Mouse (Mus musculus) embryo, embryonic 9.5 days (tissue): ENCODE results near the gene Pdcd5.

Experiments
- DNase-seq: peaks from one replicate; pipeline ENCODE4 v3.0.0-alpha.2; 2017; ENCODE audit errors: extremely low spot score

Gene Pdcd5

GRCm38 (mm10) chr7:35647101-35647698, at the start of gene Pdcd5:
Gene Pdcd5 (minus strand): TSS chr7:35647521.
- peak; percentile 97 for DNase-seq

GRCm38 (mm10) chr7:35692641-35693040, 45.3 kb upstream of the Pdcd5 start:
- no peak for DNase-seq

DNA sequence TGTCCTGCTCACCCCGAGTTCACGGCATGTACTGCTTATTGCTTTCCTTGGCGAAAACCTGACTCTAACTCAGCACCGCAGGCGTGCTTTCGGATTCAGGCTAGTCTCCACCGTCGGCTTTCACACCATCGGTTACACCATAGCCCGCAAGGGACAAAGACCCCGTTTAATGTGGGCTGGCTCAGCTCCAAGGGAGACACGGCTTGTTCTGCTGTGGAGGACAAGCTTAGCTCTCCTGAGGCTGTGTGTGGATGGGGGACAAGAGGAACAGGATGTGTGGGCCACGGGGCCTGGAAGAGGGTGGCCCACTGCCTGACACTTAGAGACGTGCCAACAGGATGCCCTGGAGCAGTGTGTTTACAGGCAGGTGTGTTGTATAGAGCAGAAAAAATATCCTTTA, 44.8 kb upstream of the Pdcd5 start:
- no peak for DNase-seq

GRCm38 (mm10) chr7:35688781-35689349, 41.5 kb upstream of the Pdcd5 start:
- no peak for DNase-seq

GRCm38 (mm10) chr7:35688276-35688675, 41.0 kb upstream of the Pdcd5 start:
- DNase-seq, result no peak

DNA sequence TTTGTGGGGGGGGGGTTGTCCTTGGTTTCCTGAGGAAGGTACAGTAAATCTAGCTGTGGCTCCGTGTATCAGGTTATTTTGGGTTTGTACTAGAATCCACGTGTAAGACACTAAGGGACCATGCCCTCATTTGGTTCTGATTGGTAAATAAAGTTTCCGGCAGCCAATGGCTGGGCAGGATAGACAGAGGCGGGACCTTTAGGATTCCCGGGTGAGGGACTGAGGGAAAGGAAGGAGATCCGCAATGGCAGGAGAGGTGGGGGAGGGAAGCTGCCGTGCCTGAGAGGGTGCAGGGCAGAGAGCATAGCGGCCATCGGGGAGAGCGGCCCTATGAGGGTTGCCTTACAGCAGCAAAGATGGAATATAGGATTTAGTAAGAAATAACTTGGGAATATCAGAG, 39.9 kb upstream of the Pdcd5 start:
- peak; percentile 45 for DNase-seq

DNA sequence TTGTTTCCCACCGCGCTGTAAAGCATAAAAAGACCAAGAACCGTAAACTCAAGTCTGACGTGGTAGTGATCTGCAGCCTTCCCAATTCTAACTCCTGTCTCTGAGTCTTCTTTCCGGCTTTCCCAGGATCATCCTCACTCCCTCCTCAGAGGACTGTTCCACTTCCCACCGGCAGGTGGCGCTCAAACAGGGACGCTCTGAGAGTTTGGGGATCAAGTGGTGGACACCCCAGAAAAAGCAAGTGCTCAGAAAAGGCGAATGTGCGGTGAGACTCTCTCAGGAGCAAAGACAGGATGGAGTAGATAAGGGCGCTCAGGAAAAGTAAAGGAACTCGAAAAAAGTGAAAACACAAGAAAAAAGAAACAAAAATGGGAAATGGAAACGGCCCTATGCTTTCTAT, 39.4 kb upstream of the Pdcd5 start:
- DNase-seq, result peak; percentile 61

- no peak for DNase-seq
Observed at GRCm38 (mm10) chr7:35686216-35686615, 38.9 kb upstream of the Pdcd5 start.

DNA sequence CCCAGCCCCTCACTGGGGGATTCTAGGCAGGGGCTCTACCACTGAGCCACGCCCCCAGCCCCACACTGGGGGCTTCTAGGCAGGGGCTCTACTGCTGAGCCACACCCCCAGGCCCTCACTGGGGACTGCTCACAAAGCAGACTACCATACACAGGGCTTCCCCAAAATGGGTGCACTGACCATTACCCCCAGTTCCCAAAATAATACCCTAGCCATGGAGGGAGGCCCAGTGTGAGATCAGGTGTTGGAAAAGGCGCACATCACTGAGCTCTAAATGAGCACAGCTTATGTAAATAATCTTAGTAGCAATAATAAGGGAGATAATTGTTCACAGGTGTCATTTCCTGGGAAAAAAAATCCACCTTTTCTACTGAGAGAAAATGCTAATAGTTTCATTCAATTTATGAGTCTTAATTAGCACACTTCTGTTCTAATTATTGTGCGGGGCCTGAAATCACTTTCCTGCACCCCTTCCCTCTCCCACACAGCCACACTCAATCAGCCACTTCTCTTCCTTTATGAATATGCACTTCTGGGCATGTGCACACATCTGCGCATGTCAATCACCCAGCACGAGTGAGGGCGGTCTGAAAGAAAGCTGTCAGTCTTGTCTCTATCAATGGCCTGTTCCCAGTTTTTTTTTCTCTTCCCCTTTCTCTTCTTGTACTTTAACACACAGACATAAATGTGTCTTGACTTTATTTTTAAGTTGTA, 36.2 kb upstream of the Pdcd5 start:
- DNase-seq, result no peak

DNA sequence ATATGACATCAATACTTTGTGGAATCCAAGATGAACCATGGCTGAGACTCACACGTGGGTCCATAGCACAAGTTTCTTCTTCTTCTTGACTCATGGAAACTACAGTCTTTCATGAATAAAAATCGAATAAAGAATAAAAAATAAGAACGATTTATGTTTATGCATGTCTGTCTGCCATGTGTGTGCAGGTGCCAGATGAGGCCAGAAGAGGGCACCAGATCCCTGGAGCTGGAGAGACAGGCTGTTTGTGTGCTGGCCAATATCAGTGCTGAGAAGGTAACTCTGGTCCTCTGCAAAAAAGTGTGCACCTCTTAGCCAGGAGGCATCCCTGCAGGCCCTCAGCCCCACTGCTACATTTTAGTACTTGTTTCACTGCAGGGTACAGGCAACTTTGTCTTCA, 34.2 kb upstream of the Pdcd5 start:
- no peak for DNase-seq

- no peak for DNase-seq
Observed at GRCm38 (mm10) chr7:35678976-35679375, 31.7 kb upstream of the Pdcd5 start.

DNA sequence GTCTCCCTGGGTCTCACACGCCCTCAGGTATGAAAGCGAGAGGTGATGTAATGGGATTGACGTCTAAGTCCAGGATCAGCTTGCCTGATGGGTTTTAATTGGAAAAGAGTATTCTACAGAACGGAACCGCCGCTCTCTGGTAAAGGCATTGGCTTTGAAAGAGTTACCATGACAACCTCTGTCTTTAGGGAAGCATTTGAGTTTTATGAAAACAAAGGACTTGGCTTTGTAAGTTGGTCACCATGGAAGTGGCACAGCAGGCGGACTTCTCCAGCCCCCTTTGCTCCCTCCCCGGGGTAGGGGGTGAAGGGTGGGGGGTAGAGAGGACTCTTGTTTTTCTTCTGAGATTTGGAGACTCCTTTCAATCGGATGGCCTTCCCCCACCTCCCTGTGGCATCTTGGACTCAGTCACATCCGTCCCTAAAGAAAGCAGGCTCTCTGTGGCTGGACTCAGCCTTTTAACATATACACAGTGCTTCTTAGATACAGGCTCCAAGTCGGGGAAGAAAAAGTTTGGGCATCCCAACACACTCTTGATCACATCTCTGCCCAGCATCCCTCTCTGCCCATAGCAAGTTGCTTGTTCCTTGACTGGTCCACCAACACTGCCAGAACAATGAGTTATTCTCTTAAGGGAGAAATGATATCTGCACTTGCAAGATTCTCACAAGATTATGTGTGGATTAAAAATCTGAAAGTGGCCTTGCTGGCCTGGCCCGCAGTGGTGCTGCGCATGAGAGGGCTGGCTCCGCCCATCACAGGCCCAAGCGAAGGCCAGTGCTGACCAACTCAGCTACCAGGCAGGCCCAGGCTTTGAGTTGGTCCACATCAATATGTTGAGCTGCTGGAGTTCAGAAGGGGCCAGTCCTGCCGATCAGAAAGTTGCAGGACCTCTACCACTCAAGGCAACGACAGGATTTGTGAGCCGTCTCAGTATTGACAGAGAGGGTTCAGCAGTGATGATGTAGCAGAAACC, 21.0 kb upstream of the Pdcd5 start:
- peak; percentile 56 for DNase-seq

DNA sequence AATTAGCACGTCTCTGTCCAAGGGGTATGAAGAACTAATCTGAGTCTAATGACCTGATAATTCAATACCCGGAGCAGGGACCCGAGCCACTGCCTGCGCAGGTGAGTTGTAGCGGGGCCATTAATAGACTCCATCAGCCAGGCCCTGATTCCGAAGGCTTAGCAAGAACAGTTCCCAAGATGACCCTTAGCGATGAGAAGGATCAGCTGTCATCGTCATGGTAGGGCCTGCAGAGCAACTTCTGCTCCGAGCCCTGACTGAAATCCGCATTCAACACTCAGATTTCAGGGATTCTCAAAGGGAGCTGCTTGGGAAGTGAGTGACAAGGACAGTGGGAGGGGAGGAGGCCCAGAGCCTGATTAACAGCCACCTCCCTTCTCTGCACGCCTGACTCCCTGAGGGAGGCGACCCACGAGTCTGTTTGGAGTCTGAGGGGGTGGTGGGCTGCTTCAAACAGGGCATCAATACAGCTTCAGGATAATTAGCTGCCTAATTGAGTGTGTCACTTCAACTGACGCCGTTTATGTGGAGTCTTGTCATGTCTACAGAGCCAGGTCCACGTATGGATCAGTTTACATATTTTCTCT, 16.6 kb upstream of the Pdcd5 start:
- DNase-seq, result no peak

GRCm38 (mm10) chr7:35659173-35659572, 11.9 kb upstream of the Pdcd5 start:
- DNase-seq, result peak; percentile 13

DNA sequence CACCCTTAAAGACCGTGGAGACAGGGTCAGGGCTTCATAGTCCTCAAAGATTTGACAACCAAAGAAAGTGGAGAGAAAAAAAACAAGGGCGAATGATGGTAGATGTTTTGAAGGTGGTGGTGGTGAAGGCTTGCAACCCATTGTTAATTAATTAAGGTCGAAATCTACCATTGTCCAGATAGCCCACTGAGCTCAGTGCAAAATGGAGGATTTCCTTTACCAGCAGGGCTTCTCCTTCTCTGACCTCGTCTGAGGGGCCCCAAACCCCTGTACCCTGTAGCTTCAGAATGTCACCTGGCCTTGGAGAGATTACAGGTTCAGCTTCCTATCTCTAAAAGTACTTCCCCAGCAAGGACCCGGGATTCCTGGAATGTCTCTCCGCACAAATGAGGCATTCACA, 10.5 kb upstream of the Pdcd5 start:
- no peak for DNase-seq

DNA sequence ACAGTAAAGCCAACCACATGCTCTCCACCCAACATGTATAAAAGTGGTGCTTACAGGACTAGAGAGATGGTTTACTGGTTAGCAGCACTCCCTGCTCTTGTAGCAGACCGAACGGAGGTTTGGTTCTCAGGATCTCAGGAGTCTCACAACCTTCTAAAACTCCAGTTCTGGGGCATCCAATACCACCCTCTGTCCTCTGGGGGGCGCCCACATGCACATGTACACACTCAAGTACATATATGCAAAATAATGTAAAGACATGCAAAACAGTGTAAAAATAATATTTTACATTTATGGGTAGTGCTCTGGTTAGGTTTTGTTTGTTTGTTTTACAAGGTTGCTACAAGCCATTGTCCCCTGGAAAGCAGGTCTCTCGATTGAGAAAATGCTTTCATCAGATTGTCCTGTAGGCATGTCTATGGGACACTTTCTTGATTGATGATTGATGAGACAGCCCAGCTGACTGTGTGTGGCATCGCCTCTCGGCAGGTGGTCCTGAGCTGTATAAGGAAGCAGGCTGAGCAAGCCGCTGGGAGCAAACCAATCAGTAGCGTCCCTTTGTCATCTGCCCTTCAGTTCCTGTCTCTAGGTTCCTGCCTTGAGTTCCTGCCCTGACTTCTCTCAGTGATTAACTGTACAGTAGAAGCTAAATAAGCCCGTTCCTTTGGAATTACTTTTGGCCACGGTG, 4.4 kb upstream of the Pdcd5 start:
- DNase-seq, result no peak

- DNase-seq, result no peak
Observed at GRCm38 (mm10) chr7:35650716-35651410, 3.5 kb upstream of the Pdcd5 start.

DNA sequence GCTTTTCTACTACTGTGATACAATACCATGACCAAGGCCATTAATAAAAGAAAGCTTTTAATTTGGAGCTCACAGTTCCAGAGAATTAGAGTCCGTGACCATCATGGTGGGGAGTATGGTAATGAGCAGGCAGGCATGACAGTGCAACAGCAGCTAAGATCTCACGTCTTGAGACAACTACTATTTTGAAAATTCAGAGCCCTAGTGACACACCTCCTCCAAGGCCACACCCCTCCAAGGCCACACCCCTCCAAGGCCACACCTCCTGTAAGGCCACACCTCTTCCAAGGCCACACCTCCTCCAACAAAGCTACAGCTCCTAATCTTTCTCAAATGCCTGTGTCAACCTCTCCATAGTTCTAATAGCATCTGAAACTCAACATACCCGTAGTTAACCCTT, 1.8 kb upstream of the Pdcd5 start:
- peak; percentile 14 for DNase-seq

- DNase-seq, result no peak
Observed at GRCm38 (mm10) chr7:35648239-35649069, 1.1 kb upstream of the Pdcd5 start.
